Mouse (Mus musculus) heart, adult 9 months (tissue): ENCODE results near the gene Eps8.

Experiments used
- DNase-seq, 2 experiments: peaks; one replicate each; pipeline ENCODE4 v3.0.0; 2022; ENCODE audit warnings: low spot score in 2 of 2

Gene Eps8

GRCm38 (mm10) chr6:137570019-137570418 is 84.7 kb downstream of the Eps8 start:
- no peak for DNase-seq

- no peak for DNase-seq
Measured at GRCm38 (mm10) chr6:137569071-137569470, 85.6 kb downstream of the Eps8 start.

GRCm38 (mm10) chr6:137565890-137566289 is 88.8 kb downstream of the Eps8 start:
- no peak for DNase-seq

GRCm38 (mm10) chr6:137565454-137565853 is 89.2 kb downstream of the Eps8 start:
- no peak for DNase-seq

GRCm38 (mm10) chr6:137560358-137560859 is 94.3 kb downstream of the Eps8 start:
- peak; percentile 85 to 86 for DNase-seq

GRCm38 (mm10) chr6:137558840-137559239 is 95.8 kb downstream of the Eps8 start:
- peak; percentile 90 to 91 for DNase-seq

- DNase-seq = peak in 1 of 2 experiments; percentile 55
Measured at GRCm38 (mm10) chr6:137557671-137558070, 97.0 kb downstream of the Eps8 start.

GRCm38 (mm10) chr6:137557159-137557558 is 97.5 kb downstream of the Eps8 start:
- DNase-seq = no peak

- no peak for DNase-seq
Measured at GRCm38 (mm10) chr6:137556636-137557035, 98.0 kb downstream of the Eps8 start.

GRCm38 (mm10) chr6:137550181-137550580 is 104.5 kb downstream of the Eps8 start:
- no peak for DNase-seq

- DNase-seq = no peak
Measured at GRCm38 (mm10) chr6:137548613-137549012, 106.1 kb downstream of the Eps8 start.

- DNase-seq = no peak
Measured at GRCm38 (mm10) chr6:137547555-137547954, 107.1 kb downstream of the Eps8 start.

GRCm38 (mm10) chr6:137546101-137546500 is 108.6 kb downstream of the Eps8 start:
- DNase-seq = no peak

- no peak for DNase-seq
Measured at GRCm38 (mm10) chr6:137545341-137545740, 109.3 kb downstream of the Eps8 start.

GRCm38 (mm10) chr6:137542231-137543152 is 112.2 kb downstream of the Eps8 start:
- DNase-seq = no peak

GRCm38 (mm10) chr6:137541216-137542176 is 113.2 kb downstream of the Eps8 start:
- DNase-seq = no peak

- DNase-seq = no peak
Measured at GRCm38 (mm10) chr6:137540800-137541199, 113.9 kb downstream of the Eps8 start.

GRCm38 (mm10) chr6:137540346-137540745 is 114.3 kb downstream of the Eps8 start:
- DNase-seq = no peak

- DNase-seq = no peak
Measured at GRCm38 (mm10) chr6:137539219-137539618, 115.5 kb downstream of the Eps8 start.

GRCm38 (mm10) chr6:137532758-137533157 is 121.9 kb downstream of the Eps8 start:
- DNase-seq = no peak

GRCm38 (mm10) chr6:137525769-137526168 is 128.9 kb downstream of the Eps8 start:
- DNase-seq = no peak

- DNase-seq = no peak
Measured at GRCm38 (mm10) chr6:137520343-137520704, 134.4 kb downstream of the Eps8 start.
